ENCODE assay signal across 14 mouse cellular contexts in genomic region chr3:94621740-94622507, GRCm38 (mm10). TPM values are rescaled to one million over a fixed set of nuclear protein-coding genes. Genes with fewer than 3 reads are reported as not detected.
DNase-seq lines count a peak whose midpoint lies in the region; ATAC-seq and TF ChIP-seq lines count a peak whose summit lies in the region.
"Had no signal": no experiment of that assay in that cellular context is flagged by ENCODE, and none has a peak within 500 bp of the region (broad histone marks: within the 10 kb centered on the region; RNA-seq: fewer than 3 reads in every experiment).

No protein-coding gene starts in this region.

- H3K4me1 ChIP-seq in heart, embryonic 16.5 days (ENCODE audit: control insufficient read depth, insufficient read depth, low read length), result peaks cover 10% of the 10 kb centered on the region
- H3K4me1 ChIP-seq in stomach, postnatal 0 days (replicated peaks; ENCODE audit: control insufficient read depth, insufficient read depth), result 0 out of 2 replicates have a peak, but pooled peaks cover 2% of the 10 kb centered on the region
- no peaks in the 10 kb centered on the region for H3K4me1 ChIP-seq in midbrain, embryonic 16.5 days (ENCODE audit: control insufficient read depth, insufficient read depth, low read length)
- H3K4me1 ChIP-seq: neural tube, embryonic 12.5 days had no signal

- H3K4me3 ChIP-seq in heart, embryonic 16.5 days (ENCODE audit: low read length), result no peak overlapping the region
- no peak overlapping the region for H3K4me3 ChIP-seq in stomach, postnatal 0 days (ENCODE audit: low read depth, low read length)
- no peak overlapping the region for H3K4me3 ChIP-seq in midbrain, embryonic 16.5 days (ENCODE audit: low read depth, low read length)
- H3K4me3 ChIP-seq: neural tube, embryonic 12.5 days had no signal

- ATAC-seq in heart, embryonic 16.5 days (replicated peaks; ENCODE audit: extremely low read depth, insufficient read depth, low FRiP score), result peak; percentile 63; the same call in 1 of the 2 replicates
- peak; percentile 79 for ATAC-seq in stomach, postnatal 0 days (ENCODE audit: low FRiP score, low TSS enrichment)
- ATAC-seq in midbrain, embryonic 16.5 days, result no peak
- ATAC-seq: forebrain, embryonic 16.5 days had no signal

- TF ChIP-seq EP300 in stomach, postnatal 0 days (optimal IDR thresholded peaks at IDR 0.05), result peak; percentile 50

- peak overlapping the region; percentile 10; the same call in 1 of the 2 replicates for H3K4me2 ChIP-seq in heart, embryonic 16.5 days (ENCODE audit: low read depth, low read length)
- H3K4me2 ChIP-seq in stomach, postnatal 0 days (replicated peaks; ENCODE audit: low read depth), result no peak overlapping the region
- H3K4me2 ChIP-seq in midbrain, embryonic 16.5 days (ENCODE audit: low read length), result no peak overlapping the region
- H3K4me2 ChIP-seq: hindbrain, embryonic 14.5 days; neural tube, embryonic 12.5 days had no signal

- DNase-seq in urinary bladder, postnatal 14 days (ENCODE audit: low spot score), result peak; percentile 50
- no peak for DNase-seq in urinary bladder, adult 18-20 months (ENCODE audit: low spot score in 2 of 2)
- peak; percentile 61 to 78 for DNase-seq in lung, adult 18-20 months
- peak; percentile 56 for DNase-seq in stomach, postnatal 0 days (ENCODE audit: low spot score)
- no peak for DNase-seq in kidney, postnatal 36 days
- DNase-seq in testis, postnatal 14 days (ENCODE audit: low spot score), result no peak
- DNase-seq: cerebellum, postnatal 36 days; thymus, postnatal 4 days had no signal

- no peak for TF ChIP-seq CTCF in stomach, postnatal 0 days (IDR thresholded peaks at IDR 0.05; ENCODE audit: low read depth)

- no peaks in the 10 kb centered on the region for H3K27me3 ChIP-seq in heart, embryonic 16.5 days (ENCODE audit: control insufficient read depth, insufficient read depth, low read length)
- no peaks in the 10 kb centered on the region for H3K27me3 ChIP-seq in stomach, postnatal 0 days (ENCODE audit: control insufficient read depth, insufficient read depth, low read length)
- H3K27me3 ChIP-seq in midbrain, embryonic 16.5 days (ENCODE audit: control insufficient read depth, insufficient read depth, low read depth, low read length), result no peaks in the 10 kb centered on the region
- H3K27me3 ChIP-seq: neural tube, embryonic 12.5 days had no signal

- peak overlapping the region; percentile 21 for H3K27ac ChIP-seq in heart, embryonic 16.5 days (ENCODE audit: low read length)
- peak overlapping the region; percentile 56 for H3K27ac ChIP-seq in stomach, postnatal 0 days (replicated peaks)
- H3K27ac ChIP-seq in midbrain, embryonic 16.5 days (ENCODE audit: low read length), result no peak overlapping the region
- H3K27ac ChIP-seq: hindbrain, embryonic 14.5 days; neural tube, embryonic 12.5 days had no signal

- no peak overlapping the region for H3K9ac ChIP-seq in heart, embryonic 16.5 days (ENCODE audit: low read length)
- no peak overlapping the region for H3K9ac ChIP-seq in stomach, postnatal 0 days (ENCODE audit: low read length)
- H3K9ac ChIP-seq in midbrain, embryonic 16.5 days (ENCODE audit: low read depth, low read length), result no peak overlapping the region
- H3K9ac ChIP-seq: hindbrain, embryonic 14.5 days; neural tube, embryonic 12.5 days had no signal

- H3K36me3 ChIP-seq in heart, embryonic 16.5 days (ENCODE audit: control insufficient read depth, insufficient read depth), result no peaks in the 10 kb centered on the region
- H3K36me3 ChIP-seq in stomach, postnatal 0 days (ENCODE audit: control insufficient read depth, insufficient read depth, low read length), result no peaks in the 10 kb centered on the region
- no peaks in the 10 kb centered on the region for H3K36me3 ChIP-seq in midbrain, embryonic 16.5 days (ENCODE audit: control insufficient read depth, insufficient read depth, low read length)
- H3K36me3 ChIP-seq: neural tube, embryonic 12.5 days had no signal

- H3K9me3 ChIP-seq in heart, embryonic 16.5 days (replicated peaks; ENCODE audit: control insufficient read depth, low read length), result no peaks in the 10 kb centered on the region
- H3K9me3 ChIP-seq in stomach, postnatal 0 days (ENCODE audit: control insufficient read depth, low read length), result no peaks in the 10 kb centered on the region
- H3K9me3 ChIP-seq in midbrain, embryonic 16.5 days (replicated peaks; ENCODE audit: control insufficient read depth, low read length, poor library complexity, severe bottlenecking), result no peaks in the 10 kb centered on the region
- H3K9me3 ChIP-seq: neural tube, embryonic 12.5 days had no signal

- WGBS in heart, embryonic 16.5 days, result 51% methylated on average over 11 of the region's 11 CpGs
- WGBS in stomach, postnatal 0 days, result 52% methylated on average over 11 of the region's 11 CpGs
- WGBS in midbrain, embryonic 16.5 days, result 86% methylated on average over 11 of the region's 11 CpGs

RNA-seq across cellular contexts. Expression of gene Gm10972, which starts 21.0 kb away (rescaled TPM):
- polyA plus RNA-seq in heart, embryonic 16.5 days (2015; fragmentation: Nextera tagmentation; extraction: Ambion mirVana), result not detected in 2 replicates
- polyA plus RNA-seq in stomach, postnatal 0 days (2015; fragmentation: Nextera tagmentation; extraction: Ambion mirVana), result not detected in 2 replicates
- polyA plus RNA-seq in midbrain, embryonic 16.5 days (2015; fragmentation: Nextera tagmentation; extraction: Ambion mirVana), result not detected in 2 replicates
- polyA plus RNA-seq: forebrain, embryonic 16.5 days; hindbrain, embryonic 14.5 days; large intestine, adult 2 months; neural tube, embryonic 12.5 days had no signal

RNA-seq across cellular contexts. Expression of gene Tuft1, which starts 36.7 kb away (rescaled TPM):
- 6.4 and 7.0 TPM in 2 replicates for polyA plus RNA-seq in heart, embryonic 16.5 days (2015; fragmentation: Nextera tagmentation; extraction: Ambion mirVana)
- polyA plus RNA-seq in stomach, postnatal 0 days (2015; fragmentation: Nextera tagmentation; extraction: Ambion mirVana), result 39.7 and 43.4 TPM in 2 replicates
- polyA plus RNA-seq in midbrain, embryonic 16.5 days (2015; fragmentation: Nextera tagmentation; extraction: Ambion mirVana), result 5.9 and 6.7 TPM in 2 replicates

RNA-seq across cellular contexts. Expression of gene Snx27, which starts 39.4 kb away (rescaled TPM):
- 30.5 and 31.2 TPM in 2 replicates for polyA plus RNA-seq in heart, embryonic 16.5 days (2015; fragmentation: Nextera tagmentation; extraction: Ambion mirVana)
- polyA plus RNA-seq in stomach, postnatal 0 days (2015; fragmentation: Nextera tagmentation; extraction: Ambion mirVana), result 17.6 and 20.3 TPM in 2 replicates
- polyA plus RNA-seq in midbrain, embryonic 16.5 days (2015; fragmentation: Nextera tagmentation; extraction: Ambion mirVana), result 91.3 and 94.1 TPM in 2 replicates

Comparison
In these comparisons a context has a peak if more than half of its experiments do, and no peak if none do; other contexts are left out.
1. DNase-seq: peak in urinary bladder, postnatal 14 days (single experiment), lung, adult 18-20 months (2 of 2) and stomach, postnatal 0 days (single experiment); none in urinary bladder, adult 18-20 months (0 of 2), kidney, postnatal 36 days (0 of 2) and testis, postnatal 14 days (single experiment).